Mouse (Mus musculus) brain, embryonic 14.5 days (tissue): ENCODE data around the gene Rad9b. TPM values are rescaled to one million over a fixed set of nuclear protein-coding genes. Genes with fewer than 3 reads are reported as not detected.

ENCODE experiments used
- DNase-seq: peaks from one replicate; pipeline ENCODE4 v3.0.0-alpha.2; 2011; ENCODE audit warnings: low read depth
- CTCF ChIP-seq: fragments of 200-500 bp; IDR thresholded peaks from 2 replicates; pipeline ENCODE4 v1.5.1; 2012; ENCODE audit warnings: inconsistent platforms, mild to moderate bottlenecking, moderate library complexity, borderline replicate concordance; ENCODE audit not compliant: insufficient read depth, insufficient read length; ENCODE audit errors: extremely low read depth
- POLR2A ChIP-seq: fragments of 200-500 bp; IDR thresholded peaks from 2 replicates; pipeline ENCODE4 v1.6.1; 2012; ENCODE audit warnings: mild to moderate bottlenecking, inconsistent platforms, borderline replicate concordance; ENCODE audit not compliant: poor library complexity, insufficient read depth, insufficient read length, severe bottlenecking; ENCODE audit errors: extremely low read depth
- polyA plus RNA-seq: library from polyadenylated mRNA; depleted of rRNA; stranded (reverse); fragments of >200 nt; gene quantifications from 2 replicates; pipeline ENCODE4 v1.2.3, GENCODE M21; 2012

Rad9b gene
- polyA plus RNA-seq, 1 experiment, result 21.8 TPM

- no peak for DNase-seq
- TF ChIP-seq CTCF, result no peak
- TF ChIP-seq POLR2A, result no peak
Measured at GRCm38 (mm10) chr5:122391178-122391785, 37.2 kb upstream of the Rad9b start.

- no peak for DNase-seq
- no peak for TF ChIP-seq CTCF
- no peak for TF ChIP-seq POLR2A
Measured at GRCm38 (mm10) chr5:122390671-122391070, 36.6 kb upstream of the Rad9b start.

GRCm38 (mm10) chr5:122390006-122390405, 36.0 kb upstream of the Rad9b start:
- no peak for TF ChIP-seq CTCF
- no peak for TF ChIP-seq POLR2A
- DNase-seq, result no peak

- TF ChIP-seq CTCF (peak; percentile 92), POLR2A (no peak)
- peak; percentile 86 for DNase-seq
Measured at GRCm38 (mm10) chr5:122379374-122380155, 25.5 kb upstream of the Rad9b start.

- DNase-seq, result no peak
- TF ChIP-seq POLR2A (no peak), CTCF (no peak)
Measured at GRCm38 (mm10) chr5:122378171-122378570, 24.1 kb upstream of the Rad9b start.

GRCm38 (mm10) chr5:122377101-122377833, 23.2 kb upstream of the Rad9b start:
- TF ChIP-seq POLR2A (no peak), CTCF (no peak)

GRCm38 (mm10) chr5:122372878-122373277, 18.8 kb upstream of the Rad9b start:
- DNase-seq, result no peak
- no peak for TF ChIP-seq CTCF
- no peak for TF ChIP-seq POLR2A

More at GRCm38 (mm10) chr5:122377101-122377833, 23.2 kb upstream of the Rad9b start:
- DNase-seq, result no peak

GRCm38 (mm10) chr5:122372192-122372769, 18.2 kb upstream of the Rad9b start, which contains the start of gene Fam216a:
Gene Fam216a, minus strand, starts transcription at chr5:122372364.
- no peak; the same call in 1 of the 2 replicates for TF ChIP-seq POLR2A
- no peak for TF ChIP-seq CTCF
- DNase-seq, result peak; percentile 100

GRCm38 (mm10) chr5:122371591-122372191, 17.7 kb upstream of the Rad9b start, which contains the start of gene Gpn3:
Gene Gpn3, plus strand, starts transcription at chr5:122371876.
- DNase-seq, result no peak
- TF ChIP-seq POLR2A (peak; percentile 38; the same call in 1 of the 2 replicates), CTCF (no peak)

GRCm38 (mm10) chr5:122354492-122355067, 547 bp upstream of the Rad9b start:
- TF ChIP-seq POLR2A, result no peak
- TF ChIP-seq CTCF, result no peak
- DNase-seq, result peak; percentile 21

- no peak for DNase-seq
- TF ChIP-seq POLR2A, result no peak
- no peak for TF ChIP-seq CTCF
Measured at GRCm38 (mm10) chr5:122345777-122346176, 8.3 kb downstream of the Rad9b start.

GRCm38 (mm10) chr5:122344260-122344659, 9.8 kb downstream of the Rad9b start:
- peak; percentile 83 for DNase-seq
- TF ChIP-seq POLR2A, result no peak
- peak; percentile 86 for TF ChIP-seq CTCF

GRCm38 (mm10) chr5:122343768-122344167, 10.3 kb downstream of the Rad9b start:
- no peak for DNase-seq
- TF ChIP-seq POLR2A (no peak), CTCF (no peak)

GRCm38 (mm10) chr5:122342874-122343273, 11.2 kb downstream of the Rad9b start:
- no peak for DNase-seq
- no peak for TF ChIP-seq CTCF
- TF ChIP-seq POLR2A, result no peak
